Mouse (Mus musculus) G1E (cell line): ENCODE data around the gene Lamtor2.

Experiments
- CTCF ChIP-seq: IDR thresholded peaks from 2 replicates; pipeline ENCODE4 v1.5.1; 2012; ENCODE audit warnings: low read depth, low read length, inconsistent platforms, mixed read lengths
- GATA2 ChIP-seq: IDR thresholded peaks from 2 replicates; pipeline ENCODE4 v1.6.1; 2012; ENCODE audit warnings: low read depth, low read length, inconsistent platforms, borderline replicate concordance
- POLR2AphosphoS5 ChIP-seq: IDR thresholded peaks from 2 replicates; pipeline ENCODE4 v1.6.1; 2012; ENCODE audit warnings: low read depth, low read length, inconsistent platforms; ENCODE audit not compliant: insufficient replicate concordance
- TAL1 ChIP-seq: conservative IDR thresholded peaks from 2 replicates; pipeline ENCODE4 v1.6.1; 2012; ENCODE audit warnings: low read depth, low read length, inconsistent platforms, mixed read lengths

DNA sequence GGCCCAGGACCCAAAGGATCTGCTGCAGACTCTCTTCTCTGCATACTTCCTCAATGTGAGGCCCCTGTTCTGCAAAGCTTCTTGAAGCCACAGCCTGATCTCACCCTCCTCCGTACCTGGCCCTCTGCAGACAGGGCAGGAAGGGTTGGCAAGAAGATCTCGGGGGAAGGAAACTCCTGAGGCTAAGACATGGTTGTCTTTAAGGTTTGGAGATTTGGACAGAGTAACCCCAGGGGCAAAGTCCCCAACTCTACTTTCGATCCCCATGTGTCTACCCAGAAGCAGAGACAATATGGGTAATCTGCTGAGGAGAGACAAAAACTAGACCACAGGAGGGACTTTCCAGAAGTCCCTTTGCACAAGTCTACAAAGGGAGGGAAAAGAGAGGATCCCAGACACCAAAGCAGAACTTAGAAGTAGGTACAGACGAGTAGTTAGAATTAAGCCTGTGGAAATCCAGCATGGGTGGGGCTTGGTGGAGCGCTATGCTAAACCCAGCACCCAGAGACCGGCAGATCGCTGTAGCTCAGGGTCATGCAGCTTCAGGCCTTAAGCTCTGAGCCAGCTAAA, 39.2 kb downstream of the Lamtor2 start:
- TF ChIP-seq CTCF (no peak), TAL1 (no peak), GATA2 (no peak), POLR2AphosphoS5 (no peak)
